Mouse (Mus musculus) spleen, adult 2 months (tissue): ENCODE data around the gene Ndc1.

ENCODE experiments used
- CTCF ChIP-seq: fragments of 200-500 bp; IDR thresholded peaks from 2 replicates; pipeline ENCODE4 v1.5.1; 2011; ENCODE audit warnings: mild to moderate bottlenecking, inconsistent platforms; ENCODE audit not compliant: insufficient read depth, insufficient read length, insufficient replicate concordance; ENCODE audit errors: extremely low read depth
- POLR2A ChIP-seq: fragments of 200-500 bp; IDR thresholded peaks from 2 replicates; pipeline ENCODE4 v1.6.1; 2011; ENCODE audit warnings: low read depth, low read length, inconsistent platforms

DNA sequence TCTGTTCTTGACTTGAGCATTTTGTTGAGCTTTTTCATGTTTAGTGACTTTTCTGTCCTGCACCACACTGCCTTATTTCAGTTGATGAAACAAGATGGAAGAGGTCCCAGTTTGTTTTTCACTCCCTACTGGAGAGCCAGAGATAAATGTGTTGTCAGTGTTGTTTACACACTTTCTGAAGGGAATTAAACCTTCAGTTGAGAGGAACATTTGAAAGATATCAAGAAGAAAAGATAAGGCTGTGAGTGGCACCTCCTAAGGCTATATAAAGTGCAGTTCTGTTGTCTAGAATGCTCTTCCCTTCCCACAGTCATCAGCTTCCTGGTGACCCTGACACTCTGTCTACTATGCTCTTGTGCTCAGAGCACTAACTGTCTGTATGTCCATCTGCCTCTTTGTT lies 16.2 kb upstream of the Ndc1 start:
- no peak for TF ChIP-seq POLR2A
- TF ChIP-seq CTCF: no peak
